In genomic region chr19:29823456-29824010, GRCm38 (mm10) we compare ENCODE assay signal across 18 mouse cellular contexts. TPM values are rescaled to one million over a fixed set of nuclear protein-coding genes. Genes with fewer than 3 reads are reported as not detected.
DNase-seq lines count a peak whose midpoint lies in the region; ATAC-seq and TF ChIP-seq lines count a peak whose summit lies in the region.
"Had no signal": no experiment of that assay in that cellular context is flagged by ENCODE, and none has a peak within 500 bp of the region (broad histone marks: within the 10 kb centered on the region; RNA-seq: fewer than 3 reads in every experiment).

No protein-coding gene starts in this region.

- peak; percentile 49 for DNase-seq in kidney, adult 9 months
- DNase-seq in kidney, adult 8-10 months = no peak
- DNase-seq in 416B (ENCODE audit: low read depth) (peak; percentile 35), MEL (ENCODE audit: low read depth, low spot score) (peak; percentile 70)
- no peak for DNase-seq in cerebellum, adult 9-10 months
- DNase-seq in adrenal gland, postnatal 25 days = no peak
- no peak for DNase-seq in gastrocnemius, adult 8-10 months (ENCODE audit: low spot score in 2 of 2)
- DNase-seq: adrenal gland, adult 8-10 months; cerebellum, adult 9-11 months had no signal

- H3K9ac ChIP-seq in MEL (ENCODE audit: control insufficient read depth, low read depth, low read length, poor library complexity, severe bottlenecking) = peak overlapping the region; percentile 28
- no peak overlapping the region for H3K9ac ChIP-seq in kidney, embryonic 16.5 days (replicated peaks; ENCODE audit: low read length)
- H3K9ac ChIP-seq: embryonic facial prominence, embryonic 12.5 days; hindbrain, embryonic 13.5 days; limb, embryonic 13.5 days; liver, embryonic 15.5 days; midbrain, embryonic 12.5 days; neural tube, embryonic 13.5 days had no signal

- no peak for TF ChIP-seq CTCF in MEL (IDR thresholded peaks at IDR 0.05 in 2 of 3, conservative IDR thresholded peaks at IDR 0.05 in 1 of 3; ENCODE audit: control insufficient read depth in 1 of 3, insufficient read depth in 1 of 3, low read depth in 2 of 3, low read length in 3 of 3, poor library complexity in 1 of 3, severe bottlenecking in 1 of 3)

- ATAC-seq in kidney, embryonic 16.5 days (ENCODE audit: low FRiP score, low TSS enrichment) = peak; percentile 55; the same call in 1 of the 2 replicates

- H3K4me1 ChIP-seq in MEL (ENCODE audit: control insufficient read depth in 1 of 2, insufficient read depth in 2 of 2, low read length in 2 of 2) = peaks cover 4 to 13% of the 10 kb centered on the region in 2 experiments; a peak in 3 of 4 replicates
- H3K4me1 ChIP-seq in kidney, embryonic 16.5 days (ENCODE audit: insufficient read depth, low read length) = peaks cover 6% of the 10 kb centered on the region
- H3K4me1 ChIP-seq: embryonic facial prominence, embryonic 12.5 days; hindbrain, embryonic 13.5 days; limb, embryonic 13.5 days; midbrain, embryonic 12.5 days; neural tube, embryonic 13.5 days had no signal

- H3K4me3 ChIP-seq in MEL (ENCODE audit: control insufficient read depth in 1 of 2, insufficient read depth in 1 of 2, low read depth in 2 of 2, low read length in 2 of 2) = peak overlapping the region; percentile 42 to 45
- H3K4me3 ChIP-seq in kidney, embryonic 16.5 days (ENCODE audit: low read length) = no peak overlapping the region
- H3K4me3 ChIP-seq: embryonic facial prominence, embryonic 12.5 days; hindbrain, embryonic 13.5 days; left cerebral cortex, adult 2 months; limb, embryonic 13.5 days; liver, embryonic 15.5 days; midbrain, embryonic 12.5 days; neural tube, embryonic 13.5 days had no signal

- no peak for TF ChIP-seq POLR2A in MEL (IDR thresholded peaks at IDR 0.05; ENCODE audit: control insufficient read depth in 1 of 2, insufficient read depth in 1 of 2, low read depth in 1 of 2, low read length in 2 of 2, poor library complexity in 1 of 2)

- H3K36me3 ChIP-seq in MEL (ENCODE audit: control insufficient read depth in 1 of 2, insufficient read depth in 2 of 2, low read length in 2 of 2) = peaks cover 0 to 9% of the 10 kb centered on the region in 2 experiments; a peak in 2 of 4 replicates
- no peaks in the 10 kb centered on the region for H3K36me3 ChIP-seq in kidney, embryonic 16.5 days (ENCODE audit: insufficient read depth, low read length)
- H3K36me3 ChIP-seq: embryonic facial prominence, embryonic 12.5 days; hindbrain, embryonic 13.5 days; limb, embryonic 13.5 days; liver, embryonic 15.5 days; midbrain, embryonic 12.5 days; neural tube, embryonic 13.5 days had no signal

- H3K27me3 ChIP-seq in MEL (ENCODE audit: control insufficient read depth in 1 of 2, insufficient read depth in 2 of 2, low read length in 2 of 2) = no peaks in the 10 kb centered on the region; a peak in 1 of 4 replicates
- no peaks in the 10 kb centered on the region for H3K27me3 ChIP-seq in kidney, embryonic 16.5 days (ENCODE audit: insufficient read depth, low read length)
- H3K27me3 ChIP-seq: embryonic facial prominence, embryonic 12.5 days; hindbrain, embryonic 13.5 days; limb, embryonic 13.5 days; liver, embryonic 15.5 days; midbrain, embryonic 12.5 days; neural tube, embryonic 13.5 days had no signal

- no peaks in the 10 kb centered on the region for H3K79me2 ChIP-seq in MEL (ENCODE audit: control insufficient read depth, insufficient read depth, low read length, poor library complexity)

- 59% methylated on average over 12 of the region's 12 CpGs for WGBS in kidney, embryonic 16.5 days

- H3K9me3 ChIP-seq in MEL (replicated peaks; ENCODE audit: insufficient read depth, low read length) = no peaks in the 10 kb centered on the region
- H3K9me3 ChIP-seq in kidney, embryonic 16.5 days (ENCODE audit: low read length) = no peaks in the 10 kb centered on the region
- H3K9me3 ChIP-seq: embryonic facial prominence, embryonic 12.5 days; hindbrain, embryonic 13.5 days; limb, embryonic 13.5 days; liver, embryonic 15.5 days; midbrain, embryonic 12.5 days; neural tube, embryonic 13.5 days had no signal

- H3K4me2 ChIP-seq in kidney, embryonic 16.5 days (replicated peaks; ENCODE audit: low read depth, low read length) = no peak overlapping the region
- H3K4me2 ChIP-seq: embryonic facial prominence, embryonic 12.5 days; heart, embryonic 11.5 days; hindbrain, embryonic 13.5 days; limb, embryonic 13.5 days; liver, embryonic 15.5 days; midbrain, embryonic 12.5 days; neural tube, embryonic 13.5 days had no signal

- H3K27ac ChIP-seq in MEL (ENCODE audit: control insufficient read depth, low read depth, low read length) = no peak overlapping the region
- H3K27ac ChIP-seq in kidney, embryonic 16.5 days (ENCODE audit: low read length) = peak overlapping the region; percentile 76
- H3K27ac ChIP-seq: embryonic facial prominence, embryonic 12.5 days; hindbrain, embryonic 13.5 days; left cerebral cortex, adult 2 months; limb, embryonic 13.5 days; liver, embryonic 15.5 days; midbrain, embryonic 12.5 days; neural tube, embryonic 13.5 days had no signal

- no peak for TF ChIP-seq RAD21 in MEL (IDR thresholded peaks at IDR 0.05; ENCODE audit: low read depth, low read length)

- no peak for TF ChIP-seq EP300 in MEL (IDR thresholded peaks at IDR 0.05; ENCODE audit: low read depth in 1 of 2, low read length in 2 of 2)

TF ChIP-seq in MEL, 35 proteins besides CTCF, POLR2A, EP300 and RAD21:
- TF ChIP-seq GATA1 (IDR thresholded peaks at IDR 0.05; ENCODE audit: low read depth, low read length) (no peak), MAX (IDR thresholded peaks at IDR 0.05; ENCODE audit: low read length) (peak; percentile 62; the same call in 1 of the 2 replicates), MXI1 (IDR thresholded peaks at IDR 0.05; ENCODE audit: low read depth, low read length) (0 out of 2 replicates have a peak, but pooled peaks have one; percentile 31), MEF2A (IDR thresholded peaks at IDR 0.05; ENCODE audit: extremely low read depth, insufficient replicate concordance, low read depth, low read length, poor library complexity, severe bottlenecking) (no peak), TAL1 (IDR thresholded peaks at IDR 0.05; ENCODE audit: low read length) (no peak)

RNA-seq across cellular contexts. Expression of gene Ranbp6, which starts 10.8 kb away (rescaled TPM):
- total RNA-seq in MEL (2012; rRNA removed) = 18.3 and 22.6 TPM in 2 replicates
- 10 to 100 TPM in 1 of 2 experiments, not detected in 1; 23.7 TPM for polyA plus RNA-seq in MEL (2012; ENCODE audit: insufficient read depth in 1 of 2, insufficient read length in 2 of 2, low read depth in 1 of 2, low replicate concordance in 2 of 2, missing spikeins in 1 of 2)
- 17.9 and 18.2 TPM in 2 replicates for polyA plus RNA-seq in kidney, embryonic 16.5 days (2015; fragmentation: Nextera tagmentation; extraction: Ambion mirVana)
- total RNA-seq in adrenal gland, postnatal 25 days (2021) = 15.5 and 16.9 TPM in 2 replicates
- 10 to 100 TPM; 10.1 to 12.5 (median 10.7) TPM for total RNA-seq in gastrocnemius, adult 8-10 months (2022)

RNA-seq across cellular contexts. Expression of gene 9930021J03Rik, which starts 17.7 kb away (rescaled TPM):
- 19.9 and 20.6 TPM in 2 replicates for total RNA-seq in MEL (2012; rRNA removed)
- 100 to 1,000 TPM in 1 of 2 experiments, 10 to 100 TPM in 1; 40.9 to 216 TPM for polyA plus RNA-seq in MEL (2012; ENCODE audit: insufficient read depth in 1 of 2, insufficient read length in 2 of 2, low read depth in 1 of 2, low replicate concordance in 2 of 2, missing spikeins in 1 of 2)
- polyA plus RNA-seq in kidney, embryonic 16.5 days (2015; fragmentation: Nextera tagmentation; extraction: Ambion mirVana) = 4.6 and 5.6 TPM in 2 replicates
- total RNA-seq in adrenal gland, postnatal 25 days (2021) = 18.6 and 19.0 TPM in 2 replicates
- total RNA-seq in gastrocnemius, adult 8-10 months (2022) = 10 to 100 TPM; 10.9 to 15.6 (median 11.8) TPM

Comparison
In these comparisons a context has a peak if more than half of its experiments do, and no peak if none do; other contexts are left out.
1. DNase-seq: peak in kidney, adult 9 months (single experiment), 416B (single experiment) and MEL (single experiment); none in kidney, adult 8-10 months (0 of 2), cerebellum, adult 9-10 months (single experiment), adrenal gland, postnatal 25 days (single experiment) and gastrocnemius, adult 8-10 months (0 of 2).